Mouse (Mus musculus): Measurements from ENCODE around the gene Alpl. TPM values are rescaled to one million over a fixed set of nuclear protein-coding genes. Genes with fewer than 3 reads are reported as not detected.

The Alpl gene
- polyA plus RNA-seq, 1 experiment from 2014 or later: 6.1 TPM

- Histone ChIP-seq H3K27me3 (ENCODE audit: control insufficient read depth, insufficient read depth, low read length) (no peaks in the 10 kb centered on the region), H3K4me3 (replicated peaks; ENCODE audit: low read depth, low read length) (no peak overlapping the region), H3K27ac (replicated peaks; ENCODE audit: low read depth, low read length) (0 out of 2 replicates have a peak overlapping the region, but pooled peaks have one; percentile 13), H3K9me3 (ENCODE audit: control insufficient read depth, low read length) (no peaks in the 10 kb centered on the region), H3K4me2 (ENCODE audit: low read length) (no peak overlapping the region), H3K9ac (replicated peaks; ENCODE audit: low read length) (no peak overlapping the region), H3K36me3 (ENCODE audit: control insufficient read depth, insufficient read depth, low read length) (no peaks in the 10 kb centered on the region), H3K4me1 (ENCODE audit: control insufficient read depth, insufficient read depth, low read length) (0 out of 2 replicates have a peak, but pooled peaks cover 11% of the 10 kb centered on the region)
- 37% methylated on average over 9 of the region's 9 CpGs for whole genome bisulfite sequencing
- ATAC-seq (ENCODE audit: low FRiP score, low TSS enrichment) (no peak), DNase-seq (peak; percentile 56)
Measured at GRCm38 (mm10) chr4:137783541-137784191, 12.5 kb downstream of the Alpl start.

- no peak for DNase-seq
- ATAC-seq (ENCODE audit: low FRiP score, low TSS enrichment): no peak
- no peak overlapping the region for H3K4me3 ChIP-seq (replicated peaks; ENCODE audit: low read depth, low read length)
- H3K9me3 ChIP-seq (ENCODE audit: control insufficient read depth, low read length): no peaks in the 10 kb centered on the region
- H3K27me3 ChIP-seq (ENCODE audit: control insufficient read depth, insufficient read depth, low read length): no peaks in the 10 kb centered on the region
- H3K36me3 ChIP-seq (ENCODE audit: control insufficient read depth, insufficient read depth, low read length): no peaks in the 10 kb centered on the region
- WGBS: 82% methylated on average over 5 of the region's 5 CpGs
- H3K4me2 ChIP-seq (ENCODE audit: low read length): no peak overlapping the region
- H3K27ac ChIP-seq (replicated peaks; ENCODE audit: low read depth, low read length): no peak overlapping the region
- H3K4me1 ChIP-seq (ENCODE audit: control insufficient read depth, insufficient read depth, low read length): 0 out of 2 replicates have a peak, but pooled peaks cover 11% of the 10 kb centered on the region
- no peak overlapping the region for H3K9ac ChIP-seq (replicated peaks; ENCODE audit: low read length)
Measured at GRCm38 (mm10) chr4:137781949-137782348, 14.2 kb downstream of the Alpl start.

DNA sequence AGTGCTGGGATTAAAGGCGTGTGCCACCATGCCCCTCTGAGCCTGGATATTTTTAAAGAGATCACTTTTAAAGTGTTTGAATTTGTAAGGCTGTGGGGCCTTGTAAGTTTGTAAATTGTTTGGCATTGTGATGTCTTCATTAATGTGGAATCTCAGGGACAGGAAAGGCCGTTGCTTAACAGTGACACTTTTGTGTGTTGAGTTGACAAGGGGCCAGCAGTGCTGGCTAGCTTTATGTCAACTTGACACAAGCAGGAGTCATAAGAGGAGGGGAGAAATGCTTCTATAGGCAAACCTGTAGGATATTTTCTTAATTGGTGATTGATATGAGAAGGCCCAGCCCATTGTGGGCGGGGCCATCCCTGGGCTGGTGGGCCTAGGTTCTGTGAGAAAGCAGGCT is 15.2 kb downstream of the Alpl start:
- no peak for DNase-seq
- no peak for ATAC-seq (ENCODE audit: low FRiP score, low TSS enrichment)
- Histone ChIP-seq H3K4me1 (ENCODE audit: control insufficient read depth, insufficient read depth, low read length) (0 out of 2 replicates have a peak, but pooled peaks cover 11% of the 10 kb centered on the region), H3K9me3 (ENCODE audit: control insufficient read depth, low read length) (no peaks in the 10 kb centered on the region), H3K27ac (replicated peaks; ENCODE audit: low read depth, low read length) (no peak overlapping the region), H3K4me3 (replicated peaks; ENCODE audit: low read depth, low read length) (no peak overlapping the region), H3K4me2 (ENCODE audit: low read length) (no peak overlapping the region), H3K36me3 (ENCODE audit: control insufficient read depth, insufficient read depth, low read length) (no peaks in the 10 kb centered on the region), H3K27me3 (ENCODE audit: control insufficient read depth, insufficient read depth, low read length) (no peaks in the 10 kb centered on the region), H3K9ac (replicated peaks; ENCODE audit: low read length) (no peak overlapping the region)
- WGBS: 82% methylated on average over 3 of the region's 3 CpGs

DNA sequence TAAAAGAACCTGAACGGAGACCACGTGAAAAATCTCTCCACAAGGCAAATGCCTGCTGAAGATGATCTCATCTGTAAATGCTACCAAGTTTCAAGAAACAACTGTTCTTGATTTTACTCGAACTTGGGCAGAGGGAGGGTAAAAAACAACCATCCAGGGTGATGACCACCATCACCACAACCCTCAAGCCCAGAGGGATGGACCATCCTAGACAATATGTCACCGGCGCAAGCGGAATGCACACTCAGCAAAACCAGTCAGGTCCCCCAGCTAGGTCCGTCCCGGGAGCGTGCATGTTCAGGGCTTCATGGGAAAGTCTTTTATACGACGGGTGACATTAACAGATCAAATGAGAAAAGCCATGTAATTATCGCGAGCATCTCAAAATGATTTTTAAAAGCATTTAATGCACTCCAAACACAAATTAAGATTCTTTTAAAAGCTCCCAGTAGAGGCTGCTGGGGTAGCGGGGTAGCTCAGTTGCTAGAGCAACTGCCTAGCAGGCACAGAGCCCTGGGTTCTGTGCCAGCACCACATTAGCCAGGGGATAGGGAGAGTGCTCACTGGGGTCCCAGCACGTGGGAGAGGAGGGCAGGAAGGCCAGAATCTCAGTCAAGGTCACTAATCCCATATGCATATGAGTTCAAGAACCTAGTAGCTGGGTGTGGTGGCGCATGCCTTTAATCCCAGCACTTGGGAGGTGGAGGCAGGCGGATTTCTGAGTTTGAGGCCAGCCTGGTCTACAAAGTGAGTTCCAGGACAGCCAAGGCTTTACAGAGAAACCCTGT is 17.6 kb downstream of the Alpl start:
- no peak overlapping the region for H3K9ac ChIP-seq (replicated peaks; ENCODE audit: low read length)
- H3K27me3 ChIP-seq (ENCODE audit: control insufficient read depth, insufficient read depth, low read length): no peaks in the 10 kb centered on the region
- WGBS: 86% methylated on average over 17 of the region's 17 CpGs
- no peaks in the 10 kb centered on the region for H3K36me3 ChIP-seq (ENCODE audit: control insufficient read depth, insufficient read depth, low read length)
- no peak overlapping the region for H3K4me3 ChIP-seq (replicated peaks; ENCODE audit: low read depth, low read length)
- H3K27ac ChIP-seq (replicated peaks; ENCODE audit: low read depth, low read length): no peak overlapping the region
- ATAC-seq (ENCODE audit: low FRiP score, low TSS enrichment) (no peak), DNase-seq (no peak)
- H3K9me3 ChIP-seq (ENCODE audit: control insufficient read depth, low read length): no peaks in the 10 kb centered on the region
- H3K4me2 ChIP-seq (ENCODE audit: low read length): no peak overlapping the region
- no peaks in the 10 kb centered on the region for H3K4me1 ChIP-seq (ENCODE audit: control insufficient read depth, insufficient read depth, low read length)

GRCm38 (mm10) chr4:137777866-137778265 is 18.3 kb downstream of the Alpl start:
- 87% methylated on average over 4 of the region's 4 CpGs for WGBS
- DNase-seq (no peak), ATAC-seq (ENCODE audit: low FRiP score, low TSS enrichment) (no peak)
- no peak overlapping the region for H3K4me3 ChIP-seq (replicated peaks; ENCODE audit: low read depth, low read length)
- H3K27me3 ChIP-seq (ENCODE audit: control insufficient read depth, insufficient read depth, low read length): no peaks in the 10 kb centered on the region
- no peak overlapping the region for H3K4me2 ChIP-seq (ENCODE audit: low read length)
- no peak overlapping the region for H3K9ac ChIP-seq (replicated peaks; ENCODE audit: low read length)
- no peaks in the 10 kb centered on the region for H3K4me1 ChIP-seq (ENCODE audit: control insufficient read depth, insufficient read depth, low read length)
- no peaks in the 10 kb centered on the region for H3K36me3 ChIP-seq (ENCODE audit: control insufficient read depth, insufficient read depth, low read length)
- H3K27ac ChIP-seq (replicated peaks; ENCODE audit: low read depth, low read length): no peak overlapping the region
- no peaks in the 10 kb centered on the region for H3K9me3 ChIP-seq (ENCODE audit: control insufficient read depth, low read length)

- Histone ChIP-seq H3K4me2 (ENCODE audit: low read length) (no peak overlapping the region), H3K4me3 (replicated peaks; ENCODE audit: low read depth, low read length) (no peak overlapping the region), H3K27ac (replicated peaks; ENCODE audit: low read depth, low read length) (no peak overlapping the region), H3K36me3 (ENCODE audit: control insufficient read depth, insufficient read depth, low read length) (no peaks in the 10 kb centered on the region), H3K4me1 (ENCODE audit: control insufficient read depth, insufficient read depth, low read length) (no peaks in the 10 kb centered on the region), H3K9me3 (ENCODE audit: control insufficient read depth, low read length) (no peaks in the 10 kb centered on the region), H3K9ac (replicated peaks; ENCODE audit: low read length) (no peak overlapping the region), H3K27me3 (ENCODE audit: control insufficient read depth, insufficient read depth, low read length) (no peaks in the 10 kb centered on the region)
- 91% methylated on average over 6 of the region's 6 CpGs for WGBS
- ATAC-seq (ENCODE audit: low FRiP score, low TSS enrichment): no peak
- DNase-seq: no peak
Measured at GRCm38 (mm10) chr4:137774505-137774904, 21.7 kb downstream of the Alpl start.

DNA sequence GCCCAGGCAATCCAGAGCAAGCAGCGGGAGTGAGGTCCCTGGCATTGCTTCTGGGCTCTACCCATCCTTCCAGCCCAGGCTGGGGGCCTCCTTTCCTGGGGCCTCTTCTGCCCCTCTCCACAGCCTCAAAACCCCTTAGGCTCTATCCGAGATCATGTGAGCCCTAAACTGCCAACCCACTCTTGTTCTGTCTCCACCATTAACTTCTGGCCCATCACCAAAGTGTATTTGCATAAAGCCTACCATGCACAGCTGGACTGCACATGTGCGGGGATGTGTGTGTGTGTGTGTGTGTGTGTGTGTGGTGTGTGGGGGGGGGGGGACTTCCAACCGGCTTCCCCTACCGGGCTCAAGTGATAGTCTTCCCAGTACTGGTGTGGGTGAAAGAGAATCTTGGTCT is 22.2 kb downstream of the Alpl start:
- Histone ChIP-seq H3K4me3 (replicated peaks; ENCODE audit: low read depth, low read length) (no peak overlapping the region), H3K9ac (replicated peaks; ENCODE audit: low read length) (no peak overlapping the region), H3K4me1 (ENCODE audit: control insufficient read depth, insufficient read depth, low read length) (no peaks in the 10 kb centered on the region), H3K9me3 (ENCODE audit: control insufficient read depth, low read length) (no peaks in the 10 kb centered on the region), H3K27me3 (ENCODE audit: control insufficient read depth, insufficient read depth, low read length) (no peaks in the 10 kb centered on the region), H3K36me3 (ENCODE audit: control insufficient read depth, insufficient read depth, low read length) (no peaks in the 10 kb centered on the region), H3K27ac (replicated peaks; ENCODE audit: low read depth, low read length) (no peak overlapping the region), H3K4me2 (ENCODE audit: low read length) (no peak overlapping the region)
- ATAC-seq (ENCODE audit: low FRiP score, low TSS enrichment): no peak
- WGBS: 73% methylated on average over 5 of the region's 5 CpGs
- no peak for DNase-seq

- no peak overlapping the region for H3K9ac ChIP-seq (replicated peaks; ENCODE audit: low read length)
- no peak overlapping the region for H3K4me2 ChIP-seq (ENCODE audit: low read length)
- no peak overlapping the region for H3K27ac ChIP-seq (replicated peaks; ENCODE audit: low read depth, low read length)
- H3K4me1 ChIP-seq (ENCODE audit: control insufficient read depth, insufficient read depth, low read length): no peaks in the 10 kb centered on the region
- no peaks in the 10 kb centered on the region for H3K36me3 ChIP-seq (ENCODE audit: control insufficient read depth, insufficient read depth, low read length)
- no peaks in the 10 kb centered on the region for H3K9me3 ChIP-seq (ENCODE audit: control insufficient read depth, low read length)
- H3K27me3 ChIP-seq (ENCODE audit: control insufficient read depth, insufficient read depth, low read length): no peaks in the 10 kb centered on the region
- ATAC-seq (ENCODE audit: low FRiP score, low TSS enrichment) (no peak), DNase-seq (no peak)
- WGBS: 6% methylated on average over 2 of the region's 2 CpGs
- H3K4me3 ChIP-seq (replicated peaks; ENCODE audit: low read depth, low read length): no peak overlapping the region
Measured at GRCm38 (mm10) chr4:137773369-137773899, 22.8 kb downstream of the Alpl start.

Measured in midbrain, embryonic 14.5 days (tissue).